In genomic region chr6:98001551-98001950, GRCm38 (mm10) we compare ENCODE assay signal across 21 mouse cellular contexts.
DNase-seq lines count a peak whose midpoint lies in the region; ATAC-seq and TF ChIP-seq lines count a peak whose summit lies in the region.
"Had no signal": no experiment of that assay in that cellular context is flagged by ENCODE, and none has a peak within 500 bp of the region (broad histone marks: within the 10 kb centered on the region; RNA-seq: fewer than 3 reads in every experiment).

No protein-coding gene starts in this region.

- H3K9me3 ChIP-seq in liver, embryonic 11.5 days (ENCODE audit: control insufficient read depth, low read length) = no peaks in the 10 kb centered on the region
- no peaks in the 10 kb centered on the region for H3K9me3 ChIP-seq in lung, postnatal 0 days (ENCODE audit: low read length)
- H3K9me3 ChIP-seq: embryonic facial prominence, embryonic 12.5 days; limb, embryonic 12.5 days; liver, embryonic 15.5 days had no signal

- H3K4me2 ChIP-seq in liver, embryonic 11.5 days = no peak overlapping the region
- no peak overlapping the region for H3K4me2 ChIP-seq in lung, postnatal 0 days (replicated peaks; ENCODE audit: low read depth, low read length)
- H3K4me2 ChIP-seq: embryonic facial prominence, embryonic 12.5 days; limb, embryonic 12.5 days; liver, embryonic 15.5 days had no signal

- no peak for TF ChIP-seq CTCF in liver, adult 2 months (IDR thresholded peaks at IDR 0.05; ENCODE audit: low read depth, low read length)
- no peak for TF ChIP-seq CTCF in lung, postnatal 0 days (IDR thresholded peaks at IDR 0.05)
- TF ChIP-seq CTCF in thymus, adult 2 months (IDR thresholded peaks at IDR 0.05; ENCODE audit: borderline replicate concordance, control insufficient read depth, extremely low read depth, insufficient read depth, low read length, poor library complexity) = no peak

- no peak overlapping the region for H3K4me3 ChIP-seq in liver, adult 2 months (ENCODE audit: insufficient read depth, low read depth, low read length)
- H3K4me3 ChIP-seq in liver, embryonic 11.5 days (ENCODE audit: low read depth, low read length) = no peak overlapping the region
- no peak overlapping the region for H3K4me3 ChIP-seq in lung, postnatal 0 days (ENCODE audit: low read depth, low read length)
- no peak overlapping the region for H3K4me3 ChIP-seq in thymus, adult 2 months (ENCODE audit: control insufficient read depth, insufficient read depth, low read length)
- H3K4me3 ChIP-seq: embryonic facial prominence, embryonic 12.5 days; limb, embryonic 12.5 days; liver, embryonic 15.5 days had no signal

- H3K9ac ChIP-seq in liver, adult 2 months (ENCODE audit: low read depth, low read length) = no peak overlapping the region
- no peak overlapping the region for H3K9ac ChIP-seq in liver, embryonic 11.5 days (ENCODE audit: low read depth, low read length)
- H3K9ac ChIP-seq in lung, postnatal 0 days (replicated peaks; ENCODE audit: low read depth) = no peak overlapping the region
- H3K9ac ChIP-seq: embryonic facial prominence, embryonic 12.5 days; limb, embryonic 12.5 days; liver, embryonic 15.5 days had no signal

- 36% methylated on average over 4 of the region's 4 CpGs for WGBS in liver, adult 2 months
- WGBS in liver, embryonic 11.5 days = 67% methylated on average over 4 of the region's 4 CpGs
- 32% methylated on average over 4 of the region's 4 CpGs for WGBS in lung, postnatal 0 days
- 93% methylated on average over 4 of the region's 4 CpGs for WGBS in thymus, adult 2 months

- peaks cover 3% of the 10 kb centered on the region; the same call in 1 of the 2 replicates for H3K4me1 ChIP-seq in liver, adult 2 months (ENCODE audit: control insufficient read depth, insufficient read depth, low read length)
- no peaks in the 10 kb centered on the region for H3K4me1 ChIP-seq in liver, embryonic 11.5 days (replicated peaks; ENCODE audit: control insufficient read depth, insufficient read depth, low read length)
- H3K4me1 ChIP-seq in lung, postnatal 0 days (ENCODE audit: insufficient read depth, low read depth, low read length) = no peaks in the 10 kb centered on the region
- H3K4me1 ChIP-seq in thymus, adult 2 months (replicated peaks; ENCODE audit: control insufficient read depth, insufficient read depth, low read length) = no peaks in the 10 kb centered on the region
- H3K4me1 ChIP-seq: embryonic facial prominence, embryonic 12.5 days; limb, embryonic 12.5 days; liver, embryonic 15.5 days had no signal

- H3K27me3 ChIP-seq in liver, adult 2 months (ENCODE audit: control insufficient read depth, insufficient read depth, low read length) = no peaks in the 10 kb centered on the region
- H3K27me3 ChIP-seq in liver, embryonic 11.5 days (replicated peaks; ENCODE audit: control insufficient read depth, insufficient read depth, low read length) = no peaks in the 10 kb centered on the region
- H3K27me3 ChIP-seq in lung, postnatal 0 days (replicated peaks; ENCODE audit: insufficient read depth, low read length) = no peaks in the 10 kb centered on the region
- H3K27me3 ChIP-seq in thymus, adult 2 months (ENCODE audit: control insufficient read depth, insufficient read depth, low read length) = no peaks in the 10 kb centered on the region
- H3K27me3 ChIP-seq: CH12.LX; limb, embryonic 12.5 days; liver, embryonic 15.5 days had no signal

- ATAC-seq in liver, embryonic 11.5 days (replicated peaks; ENCODE audit: low FRiP score) = no peak
- ATAC-seq in lung, postnatal 0 days = peak; percentile 81
- ATAC-seq: forebrain, embryonic 16.5 days; hindbrain, embryonic 16.5 days; intestine, postnatal 0 days; midbrain, embryonic 16.5 days had no signal

- TF ChIP-seq POLR2A in liver, adult 2 months (IDR thresholded peaks at IDR 0.05; ENCODE audit: extremely low read depth, insufficient read depth, low read length) = no peak
- TF ChIP-seq POLR2A in thymus, adult 2 months (IDR thresholded peaks at IDR 0.05; ENCODE audit: control insufficient read depth, extremely low read depth, insufficient read depth, low read length, poor library complexity) = no peak

- peak; percentile 51 for DNase-seq in embryo, embryonic 10 days (ENCODE audit: low spot score)
- DNase-seq in embryo, embryonic 9.5 days (ENCODE audit: extremely low spot score) = no peak
- DNase-seq in liver, adult 2 months (ENCODE audit: extremely low read depth, low read depth, low spot score) = peak; percentile 66
- DNase-seq in liver, embryonic 11.5 days (ENCODE audit: low spot score) = no peak
- peak; percentile 12 for DNase-seq in adrenal gland, postnatal 14 days
- DNase-seq in lung, postnatal 0 days (ENCODE audit: low spot score) = peak; percentile 64
- DNase-seq in cerebellum, adult 9-11 months = no peak
- no peak for DNase-seq in thymus, adult 2 months
- DNase-seq: cerebellum, postnatal 10 days; heart, postnatal 36 days; kidney, postnatal 25 days; layer of hippocampus, adult 9-11 months; right cerebral cortex, postnatal 4 days had no signal

- no peak for TF ChIP-seq EP300 in lung, postnatal 0 days (IDR thresholded peaks at IDR 0.05)

- no peaks in the 10 kb centered on the region for H3K79me2 ChIP-seq in liver, adult 2 months (ENCODE audit: control insufficient read depth, insufficient read depth, low read length)

- H3K27ac ChIP-seq in liver, adult 2 months (replicated peaks; ENCODE audit: insufficient read depth, low read depth, low read length) = no peak overlapping the region
- no peak overlapping the region for H3K27ac ChIP-seq in liver, embryonic 11.5 days (ENCODE audit: low read depth, low read length)
- no peak overlapping the region for H3K27ac ChIP-seq in lung, postnatal 0 days (ENCODE audit: low read length)
- no peak overlapping the region for H3K27ac ChIP-seq in thymus, adult 2 months (ENCODE audit: control insufficient read depth, insufficient read depth, low read length)
- H3K27ac ChIP-seq: embryonic facial prominence, embryonic 12.5 days; limb, embryonic 12.5 days; liver, embryonic 15.5 days had no signal

- H3K36me3 ChIP-seq in liver, adult 2 months (ENCODE audit: control insufficient read depth, insufficient read depth, low read length) = no peaks in the 10 kb centered on the region; the same call in 1 of the 2 replicates
- no peaks in the 10 kb centered on the region for H3K36me3 ChIP-seq in liver, embryonic 11.5 days (ENCODE audit: control insufficient read depth, insufficient read depth, low read length)
- H3K36me3 ChIP-seq in lung, postnatal 0 days (ENCODE audit: insufficient read depth, low read length) = no peaks in the 10 kb centered on the region
- H3K36me3 ChIP-seq in thymus, adult 2 months (ENCODE audit: control insufficient read depth, insufficient read depth, low read length) = no peaks in the 10 kb centered on the region
- H3K36me3 ChIP-seq: embryonic facial prominence, embryonic 12.5 days; limb, embryonic 12.5 days; liver, embryonic 15.5 days had no signal

Comparison
In these comparisons a context has a peak if more than half of its experiments do, and no peak if none do; other contexts are left out.
1. DNase-seq: peak in embryo, embryonic 10 days (single experiment), liver, adult 2 months (single experiment), adrenal gland, postnatal 14 days (single experiment) and lung, postnatal 0 days (single experiment); none in embryo, embryonic 9.5 days (single experiment), liver, embryonic 11.5 days (single experiment), cerebellum, adult 9-11 months (single experiment) and thymus, adult 2 months (single experiment).